Mouse (Mus musculus) liver, embryonic 11.5 days (tissue): Measurements from ENCODE around the gene G430095P16Rik. TPM values are rescaled to one million over a fixed set of nuclear protein-coding genes. Genes with fewer than 3 reads are reported as not detected.

Experiments
- ATAC-seq: fragments of 200-750 bp; cut with Nextera tagmentation; replicated peaks from 2 replicates; pipeline ENCODE4 v1.8.0; 2017; ENCODE audit warnings: moderate number of reproducible peaks, mild to moderate bottlenecking, moderate TSS enrichment, moderate library complexity; ENCODE audit not compliant: low FRiP score
- DNase-seq: peaks from one replicate; pipeline ENCODE4 v3.0.0-alpha.2; 2017; ENCODE audit warnings: low spot score
- H3K27ac ChIP-seq: fragments of 300-500 bp; sonication (generic); 2 replicates; pipeline ENCODE4 v1.5.1; 2014; ENCODE audit warnings: mild to moderate bottlenecking, low read depth, low read length, control low read depth
- H3K27me3 ChIP-seq: fragments of 300-500 bp; sonication (generic); replicated peaks from 2 replicates; pipeline ENCODE4 v1.6.1; 2014; ENCODE audit warnings: low read length, mixed read lengths; ENCODE audit not compliant: control insufficient read depth, insufficient read depth
- H3K36me3 ChIP-seq: fragments of 300-500 bp; sonication (generic); 2 replicates; pipeline ENCODE4 v1.6.1; 2014; ENCODE audit warnings: mild to moderate bottlenecking, low read length, moderate library complexity, mixed read lengths; ENCODE audit not compliant: control insufficient read depth, insufficient read depth
- H3K4me1 ChIP-seq: fragments of 300-500 bp; sonication (generic); replicated peaks from 2 replicates; pipeline ENCODE4 v1.6.1; 2014; ENCODE audit warnings: low read length, mixed read lengths; ENCODE audit not compliant: control insufficient read depth, insufficient read depth
- H3K4me2 ChIP-seq: fragments of 300-500 bp; sonication (generic); 2 replicates; pipeline ENCODE4 v1.6.1; 2014; ENCODE audit warnings: mild to moderate bottlenecking, control low read depth, moderate library complexity
- H3K4me3 ChIP-seq: fragments of 300-500 bp; sonication (generic); 2 replicates; pipeline ENCODE4 v1.5.1; 2014; ENCODE audit warnings: low read depth, low read length, control low read depth
- H3K9ac ChIP-seq: fragments of 300-500 bp; sonication (generic); 2 replicates; pipeline ENCODE4 v1.6.1; 2014; ENCODE audit warnings: low read depth, low read length, control low read depth
- H3K9me3 ChIP-seq: fragments of 300-500 bp; sonication (generic); 2 replicates; pipeline ENCODE4 v1.6.1; 2016; ENCODE audit warnings: low read length, inconsistent platforms, mixed read lengths; ENCODE audit not compliant: control insufficient read depth
- WGBS: fragments of 180-500 bp; shearing (Covaris S2); extraction: QIAGEN DNeasy Blood & Tissue Kit; methylation state at CpG from one replicate; pipeline ENCODE4 v1.1.7; 2014; 5-methylcytosine and 5-hydroxymethylcytosine counted together
- polyA plus RNA-seq: library from polyadenylated mRNA; unstranded; fragments of >200 nt; fragmentation: Nextera tagmentation; extraction: Ambion mirVana; gene quantifications from 2 replicates; pipeline ENCODE4 v1.2.1, GENCODE M21; 2014

Gene G430095P16Rik
- polyA plus RNA-seq, 1 experiment from 2014 or later: 12.3 TPM

GRCm38 (mm10) chr8:84766422-84766821 is 43.6 kb downstream of the G430095P16Rik start:
- WGBS: 75% methylated on average over 9 of the region's 9 CpGs
- H3K4me2 ChIP-seq: no peak overlapping the region
- ATAC-seq: no peak
- H3K4me1 ChIP-seq: no peaks in the 10 kb centered on the region
- H3K36me3 ChIP-seq: no peaks in the 10 kb centered on the region
- H3K9me3 ChIP-seq: no peaks in the 10 kb centered on the region
- H3K4me3 ChIP-seq: no peak overlapping the region
- peaks cover 73% of the 10 kb centered on the region for H3K27me3 ChIP-seq
- no peak overlapping the region for H3K9ac ChIP-seq
- no peak overlapping the region for H3K27ac ChIP-seq
- no peak for DNase-seq

GRCm38 (mm10) chr8:84767221-84767620 is 44.4 kb downstream of the G430095P16Rik start:
- DNase-seq (no peak), ATAC-seq (no peak)
- Histone ChIP-seq H3K27me3 (peaks cover 76% of the 10 kb centered on the region), H3K9me3 (no peaks in the 10 kb centered on the region), H3K9ac (no peak overlapping the region), H3K4me1 (no peaks in the 10 kb centered on the region), H3K36me3 (no peaks in the 10 kb centered on the region), H3K27ac (no peak overlapping the region), H3K4me3 (no peak overlapping the region), H3K4me2 (no peak overlapping the region)
- WGBS: 77% methylated on average over 10 of the region's 10 CpGs

GRCm38 (mm10) chr8:84768343-84769095 is 45.7 kb downstream of the G430095P16Rik start:
- Histone ChIP-seq H3K9ac (no peak overlapping the region), H3K4me3 (no peak overlapping the region), H3K27ac (no peak overlapping the region), H3K4me1 (no peaks in the 10 kb centered on the region), H3K4me2 (no peak overlapping the region), H3K36me3 (no peaks in the 10 kb centered on the region), H3K27me3 (peaks cover 84% of the 10 kb centered on the region), H3K9me3 (no peaks in the 10 kb centered on the region)
- DNase-seq: no peak
- 85% methylated on average over 14 of the region's 14 CpGs for WGBS
- no peak for ATAC-seq

- no peaks in the 10 kb centered on the region for H3K4me1 ChIP-seq
- H3K36me3 ChIP-seq: no peaks in the 10 kb centered on the region
- peaks cover 85% of the 10 kb centered on the region for H3K27me3 ChIP-seq
- H3K9me3 ChIP-seq: no peaks in the 10 kb centered on the region
- no peak overlapping the region for H3K4me2 ChIP-seq
- no peak for ATAC-seq
- 84% methylated on average over 8 of the region's 8 CpGs for WGBS
- no peak overlapping the region for H3K9ac ChIP-seq
- DNase-seq: no peak
- no peak overlapping the region for H3K27ac ChIP-seq
- H3K4me3 ChIP-seq: no peak overlapping the region
Observed at GRCm38 (mm10) chr8:84769324-84769723, 46.5 kb downstream of the G430095P16Rik start.

GRCm38 (mm10) chr8:84770100-84770953 is 47.5 kb downstream of the G430095P16Rik start:
- ATAC-seq: no peak
- DNase-seq: no peak
- Histone ChIP-seq H3K9me3 (no peaks in the 10 kb centered on the region), H3K36me3 (no peaks in the 10 kb centered on the region), H3K4me3 (no peak overlapping the region), H3K27ac (no peak overlapping the region), H3K27me3 (peaks cover 85% of the 10 kb centered on the region), H3K4me1 (peaks cover 4% of the 10 kb centered on the region; the same call in 1 of the 2 replicates), H3K9ac (no peak overlapping the region), H3K4me2 (no peak overlapping the region)
- 49% methylated on average over 12 of the region's 12 CpGs for WGBS

- no peaks in the 10 kb centered on the region for H3K36me3 ChIP-seq
- no peak overlapping the region for H3K27ac ChIP-seq
- no peak overlapping the region for H3K4me2 ChIP-seq
- no peak overlapping the region for H3K9ac ChIP-seq
- H3K27me3 ChIP-seq: peaks cover 89% of the 10 kb centered on the region
- peaks cover 6% of the 10 kb centered on the region; the same call in 1 of the 2 replicates for H3K4me1 ChIP-seq
- DNase-seq: no peak
- no peaks in the 10 kb centered on the region for H3K9me3 ChIP-seq
- H3K4me3 ChIP-seq: no peak overlapping the region
- 40% methylated on average over 5 of the region's 5 CpGs for WGBS
- no peak for ATAC-seq
Observed at GRCm38 (mm10) chr8:84771000-84771687, 48.3 kb downstream of the G430095P16Rik start.

GRCm38 (mm10) chr8:84771941-84772378 is 49.2 kb downstream of the G430095P16Rik start:
- Histone ChIP-seq H3K27me3 (peaks cover 90% of the 10 kb centered on the region), H3K4me2 (no peak overlapping the region), H3K9me3 (no peaks in the 10 kb centered on the region), H3K36me3 (no peaks in the 10 kb centered on the region), H3K4me1 (peaks cover 6% of the 10 kb centered on the region; the same call in 1 of the 2 replicates), H3K4me3 (no peak overlapping the region), H3K9ac (no peak overlapping the region), H3K27ac (no peak overlapping the region)
- no peak for ATAC-seq
- no peak for DNase-seq
- WGBS: 4% methylated on average over 34 of the region's 34 CpGs

- DNase-seq (no peak), ATAC-seq (no peak)
- H3K9ac ChIP-seq: no peak overlapping the region
- no peak overlapping the region for H3K4me2 ChIP-seq
- 0% methylated on average over 2 of the region's 3 CpGs for WGBS
- H3K27me3 ChIP-seq: peaks cover 91% of the 10 kb centered on the region
- no peak overlapping the region for H3K4me3 ChIP-seq
- no peaks in the 10 kb centered on the region for H3K36me3 ChIP-seq
- peaks cover 6% of the 10 kb centered on the region; the same call in 1 of the 2 replicates for H3K4me1 ChIP-seq
- H3K9me3 ChIP-seq: no peaks in the 10 kb centered on the region
- H3K27ac ChIP-seq: no peak overlapping the region
Observed at GRCm38 (mm10) chr8:84772628-84773027, 49.8 kb downstream of the G430095P16Rik start.
